ENCODE assay signal across 8 mouse cellular contexts in genomic region chr4:148140098-148141011, GRCm38 (mm10). TPM values are rescaled to one million over a fixed set of nuclear protein-coding genes. Genes with fewer than 3 reads are reported as not detected.
DNase-seq lines count a peak whose midpoint lies in the region; ATAC-seq and TF ChIP-seq lines count a peak whose summit lies in the region.

No protein-coding gene starts in this region.

- no peaks in the 10 kb centered on the region for H3K9me3 ChIP-seq in G1E (replicated peaks)
- H3K9me3 ChIP-seq in forebrain, postnatal 0 days (ENCODE audit: low read length): no peaks in the 10 kb centered on the region
- H3K9me3 ChIP-seq in lung, embryonic 15.5 days: no peaks in the 10 kb centered on the region

- peak; percentile 91 for DNase-seq in G1E (ENCODE audit: low spot score)
- DNase-seq in cerebellum, adult 18-20 months: peak; percentile 93 to 95
- DNase-seq in forebrain, postnatal 0 days: peak; percentile 96
- DNase-seq in heart, postnatal 4 days: peak; percentile 93
- DNase-seq in layer of hippocampus, adult 8-10 months (ENCODE audit: low spot score in 2 of 2): peak; percentile 89 to 93
- peak; percentile 86 for DNase-seq in ovary, adult 18-20 months (ENCODE audit: low spot score)
- DNase-seq in thymus, postnatal 0 days (ENCODE audit: low spot score): peak; percentile 92

- peaks cover 19% of the 10 kb centered on the region for H3K4me1 ChIP-seq in G1E (ENCODE audit: insufficient read depth, low read depth, low read length)
- H3K4me1 ChIP-seq in forebrain, postnatal 0 days (ENCODE audit: insufficient read depth): no peaks in the 10 kb centered on the region
- 0 out of 2 replicates have a peak, but pooled peaks cover 5% of the 10 kb centered on the region for H3K4me1 ChIP-seq in lung, embryonic 15.5 days

- ATAC-seq in G1E (ENCODE audit: extremely low read depth, insufficient number of reproducible peaks, low FRiP score, poor library complexity, severe bottlenecking): peak; percentile 91
- peak; percentile 97 for ATAC-seq in forebrain, postnatal 0 days
- ATAC-seq in lung, embryonic 15.5 days (ENCODE audit: borderline replicate concordance, extremely low read depth, low FRiP score, low TSS enrichment): peak; percentile 93

- peak overlapping the region; percentile 90 for H3K27ac ChIP-seq in forebrain, postnatal 0 days (ENCODE audit: low read depth, low read length)
- H3K27ac ChIP-seq in lung, embryonic 15.5 days: peak overlapping the region; percentile 89

- H3K4me2 ChIP-seq in forebrain, postnatal 0 days (ENCODE audit: low read depth): peak overlapping the region; percentile 97
- H3K4me2 ChIP-seq in lung, embryonic 15.5 days: peak overlapping the region; percentile 96

- no peak for TF ChIP-seq CTCF in G1E (IDR thresholded peaks at IDR 0.05; ENCODE audit: low read depth, low read length)
- TF ChIP-seq CTCF in forebrain, postnatal 0 days (IDR thresholded peaks at IDR 0.05; ENCODE audit: low read depth): peak; percentile 64

- H3K9ac ChIP-seq in forebrain, postnatal 0 days: peak overlapping the region; percentile 63
- H3K9ac ChIP-seq in lung, embryonic 15.5 days: peak overlapping the region; percentile 65

- peaks cover 21% of the 10 kb centered on the region for H3K27me3 ChIP-seq in G1E (ENCODE audit: insufficient read depth, low read length)
- H3K27me3 ChIP-seq in forebrain, postnatal 0 days (ENCODE audit: insufficient read depth, low read length): no peaks in the 10 kb centered on the region
- peaks cover 7% of the 10 kb centered on the region for H3K27me3 ChIP-seq in lung, embryonic 15.5 days

- peaks cover 29% of the 10 kb centered on the region for H3K36me3 ChIP-seq in G1E (replicated peaks)
- H3K36me3 ChIP-seq in forebrain, postnatal 0 days (ENCODE audit: insufficient read depth): peaks cover 12% of the 10 kb centered on the region
- no peaks in the 10 kb centered on the region for H3K36me3 ChIP-seq in lung, embryonic 15.5 days

- under 1% methylated on average over 65 of the region's 65 CpGs for WGBS in forebrain, postnatal 0 days
- WGBS in lung, embryonic 15.5 days: under 1% methylated on average over 65 of the region's 65 CpGs

- peak overlapping the region; percentile 88 for H3K4me3 ChIP-seq in G1E (ENCODE audit: low read depth, low read length)
- peak overlapping the region; percentile 60 for H3K4me3 ChIP-seq in forebrain, postnatal 0 days (ENCODE audit: low read depth, low read length)
- peak overlapping the region; percentile 79 for H3K4me3 ChIP-seq in lung, embryonic 15.5 days

RNA-seq across cellular contexts. Expression of gene Draxin, which starts 9.9 kb away (rescaled TPM):
- not detected in 2 replicates for total RNA-seq in G1E (2014; fragmentation: Nextera tagmentation)
- total RNA-seq in G1E (2017): under 0.01 and 0.16 TPM in 2 replicates
- not detected in 2 replicates for polyA plus RNA-seq in G1E (2012)
- 37.5 and 40.5 TPM in 2 replicates for total RNA-seq in forebrain, postnatal 0 days (2014; rRNA removed)
- polyA plus RNA-seq in forebrain, postnatal 0 days (2015; fragmentation: Nextera tagmentation; extraction: Ambion mirVana): 6.8 and 8.7 TPM in 2 replicates
- not detected for total RNA-seq in heart, postnatal 4 days (2021)
- total RNA-seq in layer of hippocampus, adult 8-10 months (2022): under 1 TPM; 0.23 to 0.37 (median 0.26) TPM
- polyA plus RNA-seq in lung, embryonic 15.5 days (2015; fragmentation: Nextera tagmentation; extraction: Ambion mirVana): 0.07 TPM in 1 of 2 replicates, not detected in the other
- polyA plus RNA-seq in thymus, postnatal 0 days (2015; fragmentation: Nextera tagmentation; extraction: Ambion mirVana): not detected in 2 replicates

RNA-seq across cellular contexts. Expression of gene Mad2l2, which starts 10.2 kb away (rescaled TPM):
- 25.1 and 40.0 TPM in 2 replicates for total RNA-seq in G1E (2014; fragmentation: Nextera tagmentation)
- 9.4 and 14.9 TPM in 2 replicates for total RNA-seq in G1E (2017)
- 23.8 and 24.6 TPM in 2 replicates for polyA plus RNA-seq in G1E (2012)
- total RNA-seq in forebrain, postnatal 0 days (2014; rRNA removed): 43.6 and 45.7 TPM in 2 replicates
- polyA plus RNA-seq in forebrain, postnatal 0 days (2015; fragmentation: Nextera tagmentation; extraction: Ambion mirVana): 102 and 104 TPM in 2 replicates
- 10 to 100 TPM; 17.9 to 19.9 TPM for total RNA-seq in heart, postnatal 4 days (2021)
- total RNA-seq in layer of hippocampus, adult 8-10 months (2022): 10 to 100 TPM; 12.5 to 17.7 (median 15.6) TPM
- 50.2 and 51.9 TPM in 2 replicates for polyA plus RNA-seq in lung, embryonic 15.5 days (2015; fragmentation: Nextera tagmentation; extraction: Ambion mirVana)
- polyA plus RNA-seq in thymus, postnatal 0 days (2015; fragmentation: Nextera tagmentation; extraction: Ambion mirVana): 42.1 and 46.1 TPM in 2 replicates

RNA-seq across cellular contexts. Expression of gene Fbxo6, which starts 11.6 kb away (rescaled TPM):
- total RNA-seq in G1E (2014; fragmentation: Nextera tagmentation) (108 and 115 TPM in 2 replicates), G1E (2017) (34.1 and 39.7 TPM in 2 replicates)
- 57.1 and 63.0 TPM in 2 replicates for polyA plus RNA-seq in G1E (2012)
- total RNA-seq in forebrain, postnatal 0 days (2014; rRNA removed): 22.0 and 24.0 TPM in 2 replicates
- polyA plus RNA-seq in forebrain, postnatal 0 days (2015; fragmentation: Nextera tagmentation; extraction: Ambion mirVana): 22.8 and 24.9 TPM in 2 replicates
- total RNA-seq in heart, postnatal 4 days (2021): 10 to 100 TPM; 24.7 to 26.3 TPM
- 10 to 100 TPM; 29.4 to 34.0 (median 31.1) TPM for total RNA-seq in layer of hippocampus, adult 8-10 months (2022)
- 14.2 and 15.9 TPM in 2 replicates for polyA plus RNA-seq in lung, embryonic 15.5 days (2015; fragmentation: Nextera tagmentation; extraction: Ambion mirVana)
- 36.2 and 37.7 TPM in 2 replicates for polyA plus RNA-seq in thymus, postnatal 0 days (2015; fragmentation: Nextera tagmentation; extraction: Ambion mirVana)

RNA-seq across cellular contexts. Expression of gene Fbxo44, which starts 19.9 kb away (rescaled TPM):
- total RNA-seq in G1E (2014; fragmentation: Nextera tagmentation) (7.5 and 10.1 TPM in 2 replicates), G1E (2017) (5.0 and 6.6 TPM in 2 replicates)
- polyA plus RNA-seq in G1E (2012): 3.0 and 3.3 TPM in 2 replicates
- total RNA-seq in forebrain, postnatal 0 days (2014; rRNA removed): 126 and 132 TPM in 2 replicates
- polyA plus RNA-seq in forebrain, postnatal 0 days (2015; fragmentation: Nextera tagmentation; extraction: Ambion mirVana): 73.3 and 81.4 TPM in 2 replicates
- 10 to 100 TPM; 18.2 to 22.7 TPM for total RNA-seq in heart, postnatal 4 days (2021)
- 100 to 1,000 TPM; 136 to 157 (median 147) TPM for total RNA-seq in layer of hippocampus, adult 8-10 months (2022)
- polyA plus RNA-seq in lung, embryonic 15.5 days (2015; fragmentation: Nextera tagmentation; extraction: Ambion mirVana): 12.1 and 13.4 TPM in 2 replicates
- 10.2 and 10.9 TPM in 2 replicates for polyA plus RNA-seq in thymus, postnatal 0 days (2015; fragmentation: Nextera tagmentation; extraction: Ambion mirVana)

RNA-seq across cellular contexts. Expression of gene Fbxo2, which starts 20.1 kb away (rescaled TPM):
- not detected in 2 replicates for total RNA-seq in G1E (2014; fragmentation: Nextera tagmentation)
- total RNA-seq in G1E (2017): 0.49 and 0.64 TPM in 2 replicates
- polyA plus RNA-seq in G1E (2012): 0.12 and 0.44 TPM in 2 replicates
- 10.2 and 11.9 TPM in 2 replicates for total RNA-seq in forebrain, postnatal 0 days (2014; rRNA removed)
- polyA plus RNA-seq in forebrain, postnatal 0 days (2015; fragmentation: Nextera tagmentation; extraction: Ambion mirVana): 11.4 and 15.6 TPM in 2 replicates
- total RNA-seq in heart, postnatal 4 days (2021): under 1 TPM in 1 of 2 experiments, not detected in 1; 0.27 TPM
- total RNA-seq in layer of hippocampus, adult 8-10 months (2022): 100 to 1,000 TPM; 112 to 133 (median 119) TPM
- polyA plus RNA-seq in lung, embryonic 15.5 days (2015; fragmentation: Nextera tagmentation; extraction: Ambion mirVana): 1.0 and 1.7 TPM in 2 replicates
- 0.71 and 1.1 TPM in 2 replicates for polyA plus RNA-seq in thymus, postnatal 0 days (2015; fragmentation: Nextera tagmentation; extraction: Ambion mirVana)

Comparison
In these comparisons a context has a peak if more than half of its experiments do, and no peak if none do; other contexts are left out.
1. Peak in every context shown above with its lines: DNase-seq, ATAC-seq, H3K4me3 ChIP-seq and H3K27ac ChIP-seq.
2. RNA of gene Draxin, which starts 9.9 kb away (total RNA-seq): 37.5 to 40.5 TPM in forebrain, postnatal 0 days; 0.23 to 0.37 TPM in layer of hippocampus, adult 8-10 months, under 0.01 to 0.16 TPM in G1E and not detected in heart, postnatal 4 days; every median in the first group is over 10 times any median in the second.